Mouse (Mus musculus) embryo, embryonic 11.5 days (tissue): ENCODE data around the gene Snapc1.

Source experiments
- DNase-seq: peaks from one replicate; pipeline ENCODE4 v3.0.0-alpha.2; 2012; ENCODE audit warnings: low read depth, low spot score

The Snapc1 gene

GRCm38 (mm10) chr12:73964291-73965281, at the start of gene Snapc1:
Gene Snapc1 (plus strand): TSS chr12:73964481.
- peak; percentile 96 for DNase-seq

GRCm38 (mm10) chr12:73918479-73918878, 45.8 kb upstream of the Snapc1 start:
- DNase-seq = no peak

GRCm38 (mm10) chr12:73930266-73930665, 34.0 kb upstream of the Snapc1 start:
- no peak for DNase-seq

GRCm38 (mm10) chr12:73931274-73931673, 33.0 kb upstream of the Snapc1 start:
- DNase-seq = no peak

- no peak for DNase-seq
These were observed 29.8 kb upstream of the Snapc1 start for GRCm38 (mm10) chr12:73934528-73934927.

GRCm38 (mm10) chr12:73937353-73937752, 26.9 kb upstream of the Snapc1 start, which contains the start of gene Gm49321:
Gene Gm49321 (plus strand): TSS chr12:73937653.
- DNase-seq = no peak

GRCm38 (mm10) chr12:73939542-73939941, 24.7 kb upstream of the Snapc1 start:
- DNase-seq = no peak

GRCm38 (mm10) chr12:73948415-73948814, 15.9 kb upstream of the Snapc1 start:
- DNase-seq = no peak

- no peak for DNase-seq
These were observed 14.8 kb upstream of the Snapc1 start for GRCm38 (mm10) chr12:73949318-73950058.

GRCm38 (mm10) chr12:73952879-73953278, 11.4 kb upstream of the Snapc1 start:
- peak; percentile 41 for DNase-seq

- DNase-seq = no peak
These were observed 10.7 kb upstream of the Snapc1 start for GRCm38 (mm10) chr12:73953420-73954186.

GRCm38 (mm10) chr12:73954785-73955184, 9.5 kb upstream of the Snapc1 start:
- DNase-seq = no peak

- DNase-seq = no peak
These were observed 6.6 kb upstream of the Snapc1 start for GRCm38 (mm10) chr12:73957676-73958075.

- no peak for DNase-seq
These were observed 5.5 kb upstream of the Snapc1 start for GRCm38 (mm10) chr12:73958830-73959229.

- no peak for DNase-seq
These were observed 4.9 kb downstream of the Snapc1 start for GRCm38 (mm10) chr12:73969142-73969541.

- no peak for DNase-seq
These were observed 10.3 kb downstream of the Snapc1 start for GRCm38 (mm10) chr12:73974584-73974983.

GRCm38 (mm10) chr12:73978144-73978543, 13.9 kb downstream of the Snapc1 start:
- DNase-seq = no peak

- no peak for DNase-seq
These were observed 15.4 kb downstream of the Snapc1 start for GRCm38 (mm10) chr12:73979667-73980066.

GRCm38 (mm10) chr12:73982533-73982932, 18.3 kb downstream of the Snapc1 start:
- no peak for DNase-seq

- DNase-seq = no peak
These were observed 22.0 kb downstream of the Snapc1 start for GRCm38 (mm10) chr12:73986299-73986698.

GRCm38 (mm10) chr12:73988393-73989008, 24.2 kb downstream of the Snapc1 start:
- no peak for DNase-seq
